Mouse (Mus musculus) bone marrow macrophage, adult 2 months (primary cell): ENCODE measurements around the gene Tectb.

ENCODE experiments used
- CTCF ChIP-seq: IDR thresholded peaks from 2 replicates; pipeline ENCODE4 v1.5.1; 2012; ENCODE audit warnings: low read depth, mild to moderate bottlenecking, low read length, moderate library complexity
- POLR2A ChIP-seq: IDR thresholded peaks from 2 replicates; pipeline ENCODE4 v1.6.1; 2012; ENCODE audit warnings: mild to moderate bottlenecking, low read depth, low read length, borderline replicate concordance

DNA sequence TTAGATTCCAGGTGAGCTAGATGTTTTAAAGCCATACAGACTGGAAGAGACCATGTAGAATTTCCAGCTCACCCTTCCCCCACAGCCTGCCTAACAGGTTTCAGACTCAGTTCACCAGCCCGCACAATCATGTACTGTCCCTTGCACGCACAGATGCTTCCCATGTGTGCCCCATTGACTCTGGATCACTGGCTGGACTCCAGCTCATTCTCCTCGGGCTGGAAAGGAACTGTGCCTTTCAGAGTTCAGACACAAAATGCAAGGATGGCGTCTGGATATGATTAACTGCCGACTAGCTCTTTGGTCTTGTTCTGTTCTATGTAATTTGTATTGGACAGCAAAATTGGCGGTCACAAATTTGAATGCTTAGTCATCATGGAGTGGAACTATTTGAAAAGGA is 30.9 kb upstream of the Tectb start:
- TF ChIP-seq CTCF (no peak), POLR2A (no peak)
